Mouse (Mus musculus): ENCODE data around the gene Pcdh18. TPM values are rescaled to one million over a fixed set of nuclear protein-coding genes. Genes with fewer than 3 reads are reported as not detected.

Pcdh18 gene
- 14.5 and 17.8 TPM in 2 replicates for polyA plus RNA-seq (2012; rRNA removed)

DNA sequence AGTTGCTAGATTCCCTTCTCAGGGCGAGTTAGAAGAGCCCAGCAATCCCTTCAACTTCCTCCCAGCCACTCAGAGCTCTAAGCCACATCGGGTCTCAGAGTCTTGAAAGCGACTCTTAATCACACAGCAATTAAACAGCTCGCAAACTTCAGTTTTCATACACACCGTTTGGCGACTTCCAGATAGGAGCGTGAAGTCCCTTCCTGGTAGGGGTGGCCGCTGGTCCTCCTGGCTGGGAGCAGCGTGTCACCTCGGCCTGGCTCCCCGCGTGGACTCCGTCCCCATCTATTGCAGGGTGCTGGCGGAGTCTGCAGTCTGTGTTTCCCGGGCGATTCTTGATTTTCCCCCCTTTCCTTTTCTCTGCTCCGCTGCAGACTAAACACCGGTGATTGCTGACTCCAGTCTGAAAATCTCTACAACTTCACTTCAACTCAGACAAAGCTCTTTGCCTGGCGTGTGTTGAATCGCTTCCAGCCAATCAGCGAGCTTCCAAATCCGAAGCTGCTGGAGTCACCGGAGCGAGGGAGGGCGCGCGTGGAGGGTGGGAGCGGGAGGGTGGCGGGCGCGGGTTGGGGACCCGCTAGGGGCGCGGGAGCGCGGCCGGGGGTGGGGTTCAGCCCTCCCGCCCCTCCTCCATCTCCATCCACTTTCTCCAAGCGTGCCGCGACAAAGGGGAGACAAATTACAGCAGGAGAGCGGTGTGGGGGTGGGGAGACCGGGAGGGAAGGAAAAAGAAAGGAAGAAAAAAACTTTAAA is at the start of gene Pcdh18:
Gene Pcdh18 (minus strand): TSS at position 456 of the 756 bp plus-strand sequence.
- TF ChIP-seq CTCF (IDR thresholded peaks at IDR 0.05; ENCODE audit: insufficient read depth, low read length), result no peak
- 0 out of 2 replicates have a peak, but pooled peaks have one; percentile 18 for TF ChIP-seq POLR2A (IDR thresholded peaks at IDR 0.05; ENCODE audit: borderline replicate concordance, extremely low read depth, low read depth, low read length)
- peak; percentile 42 for DNase-seq
- H3K4me3 ChIP-seq (replicated peaks; ENCODE audit: extremely low read depth, low read depth, low read length), result peak within 1 kb of the TSS; percentile 47
- H3K4me1 ChIP-seq (ENCODE audit: control insufficient read depth, insufficient read depth, low read length), result peaks cover 2% of the 10 kb centered on the region; the same call in 1 of the 2 replicates
- WGBS, result 1% methylated on average over 43 of the region's 43 CpGs

- Histone ChIP-seq H3K4me1 (ENCODE audit: control insufficient read depth, insufficient read depth, low read length) (no peaks in the 10 kb centered on the region), H3K4me3 (replicated peaks; ENCODE audit: extremely low read depth, low read depth, low read length) (no peak overlapping the region)
- WGBS, result 36% methylated on average over 2 of the region's 2 CpGs
- TF ChIP-seq CTCF (IDR thresholded peaks at IDR 0.05; ENCODE audit: insufficient read depth, low read length) (no peak), POLR2A (IDR thresholded peaks at IDR 0.05; ENCODE audit: borderline replicate concordance, extremely low read depth, low read depth, low read length) (no peak)
- DNase-seq, result no peak
Observed at GRCm38 (mm10) chr3:49806823-49807222, 49.7 kb upstream of the Pcdh18 start.

- no peak overlapping the region for H3K4me3 ChIP-seq (replicated peaks; ENCODE audit: extremely low read depth, low read depth, low read length)
- no peak for TF ChIP-seq POLR2A (IDR thresholded peaks at IDR 0.05; ENCODE audit: borderline replicate concordance, extremely low read depth, low read depth, low read length)
- no peak for TF ChIP-seq CTCF (IDR thresholded peaks at IDR 0.05; ENCODE audit: insufficient read depth, low read length)
- H3K4me1 ChIP-seq (ENCODE audit: control insufficient read depth, insufficient read depth, low read length), result no peaks in the 10 kb centered on the region
- 79% methylated on average over 1 of the region's 1 CpGs for WGBS
- DNase-seq, result no peak
Observed at GRCm38 (mm10) chr3:49805511-49805910, 48.4 kb upstream of the Pcdh18 start.

DNA sequence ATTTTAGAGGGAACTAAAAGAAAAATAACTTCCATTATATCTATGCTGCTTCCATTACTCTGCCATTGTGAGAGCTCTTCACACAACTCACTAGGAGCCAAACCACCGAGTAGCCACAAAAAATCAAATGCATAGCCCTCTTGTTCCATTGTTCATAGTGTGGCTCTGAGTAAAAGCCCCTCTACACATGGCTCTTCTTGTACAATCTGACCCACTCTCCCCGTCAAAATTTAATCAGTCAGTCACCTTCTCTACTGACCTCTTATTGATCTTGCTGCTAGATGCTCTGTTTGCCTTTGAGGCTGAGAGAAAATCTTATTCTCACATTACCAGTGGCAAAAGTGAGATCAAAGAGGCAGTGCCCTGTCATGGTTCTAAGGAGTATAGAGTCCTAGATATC is 31.2 kb upstream of the Pcdh18 start:
- Histone ChIP-seq H3K4me3 (replicated peaks; ENCODE audit: extremely low read depth, low read depth, low read length) (no peak overlapping the region), H3K4me1 (ENCODE audit: control insufficient read depth, insufficient read depth, low read length) (no peaks in the 10 kb centered on the region)
- TF ChIP-seq POLR2A (IDR thresholded peaks at IDR 0.05; ENCODE audit: borderline replicate concordance, extremely low read depth, low read depth, low read length) (no peak), CTCF (IDR thresholded peaks at IDR 0.05; ENCODE audit: insufficient read depth, low read length) (no peak)
- 50% methylated on average over 2 of the region's 2 CpGs for WGBS
- DNase-seq, result no peak

DNA sequence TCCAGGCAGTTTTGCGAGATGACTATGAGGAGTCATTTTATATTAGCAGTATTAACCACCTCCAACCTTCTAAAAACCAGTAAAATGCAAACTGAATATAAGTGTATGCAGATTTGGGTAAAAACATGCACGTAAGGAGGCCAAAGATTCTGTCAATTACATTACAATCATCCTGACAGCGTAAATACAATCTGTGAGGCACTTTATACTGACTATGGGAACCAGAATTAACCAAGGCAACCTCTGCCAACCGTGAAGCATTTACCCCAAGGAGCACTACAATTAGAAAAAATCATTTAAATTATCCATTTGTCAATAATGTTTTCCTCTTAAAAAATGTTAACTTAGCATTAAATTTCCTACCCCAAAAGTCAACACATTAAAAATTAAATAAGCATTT is 30.6 kb upstream of the Pcdh18 start:
- TF ChIP-seq POLR2A (IDR thresholded peaks at IDR 0.05; ENCODE audit: borderline replicate concordance, extremely low read depth, low read depth, low read length) (no peak), CTCF (IDR thresholded peaks at IDR 0.05; ENCODE audit: insufficient read depth, low read length) (no peak)
- Histone ChIP-seq H3K4me3 (replicated peaks; ENCODE audit: extremely low read depth, low read depth, low read length) (no peak overlapping the region), H3K4me1 (ENCODE audit: control insufficient read depth, insufficient read depth, low read length) (no peaks in the 10 kb centered on the region)
- no peak for DNase-seq
- 81% methylated on average over 4 of the region's 4 CpGs for WGBS

DNA sequence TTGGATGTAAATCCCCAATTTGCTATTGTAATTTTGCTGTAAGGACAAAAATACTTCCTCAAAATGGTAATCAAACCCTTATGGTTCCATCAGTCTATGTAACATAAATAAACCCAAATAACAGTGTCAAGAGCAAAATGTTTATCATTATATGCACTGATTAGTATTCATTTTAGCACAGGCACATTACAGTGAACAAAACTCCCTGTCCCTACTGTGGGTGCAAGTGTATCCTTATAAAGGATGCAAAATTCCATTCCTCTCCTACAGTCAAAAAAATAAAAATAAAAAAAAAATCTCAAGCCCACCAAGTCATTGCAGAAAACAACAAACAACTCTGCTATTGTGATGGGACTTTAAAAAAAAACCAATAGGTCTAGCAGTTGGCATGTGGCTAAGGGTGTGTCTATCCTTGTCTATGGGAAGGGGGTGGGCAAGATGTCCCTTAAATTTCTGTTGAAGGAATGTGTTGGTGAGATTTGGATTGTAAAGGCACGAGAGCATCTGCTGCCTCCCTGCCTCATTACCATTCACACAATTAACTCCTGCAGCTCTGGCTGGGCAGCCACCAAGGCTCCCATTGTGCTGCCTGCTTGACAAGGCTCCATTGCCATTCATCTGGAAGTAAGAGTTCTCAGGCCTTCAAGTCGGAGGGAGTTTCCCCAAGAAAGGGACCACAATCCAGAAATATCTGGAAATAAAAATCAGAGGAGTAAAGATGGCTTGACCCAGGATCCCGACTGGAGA is 12.0 kb upstream of the Pcdh18 start:
- no peak for DNase-seq
- TF ChIP-seq CTCF (IDR thresholded peaks at IDR 0.05; ENCODE audit: insufficient read depth, low read length), result no peak
- no peak for TF ChIP-seq POLR2A (IDR thresholded peaks at IDR 0.05; ENCODE audit: borderline replicate concordance, extremely low read depth, low read depth, low read length)
- no peaks in the 10 kb centered on the region for H3K4me1 ChIP-seq (ENCODE audit: control insufficient read depth, insufficient read depth, low read length)
- 54% methylated on average over 3 of the region's 3 CpGs for WGBS
- no peak overlapping the region for H3K4me3 ChIP-seq (replicated peaks; ENCODE audit: extremely low read depth, low read depth, low read length)

GRCm38 (mm10) chr3:49762711-49763110 is 5.6 kb upstream of the Pcdh18 start:
- WGBS, result 75% methylated on average over 5 of the region's 5 CpGs
- Histone ChIP-seq H3K4me1 (ENCODE audit: control insufficient read depth, insufficient read depth, low read length) (no peaks in the 10 kb centered on the region), H3K4me3 (replicated peaks; ENCODE audit: extremely low read depth, low read depth, low read length) (no peak overlapping the region)
- no peak for DNase-seq
- TF ChIP-seq POLR2A (IDR thresholded peaks at IDR 0.05; ENCODE audit: borderline replicate concordance, extremely low read depth, low read depth, low read length), result no peak
- TF ChIP-seq CTCF (IDR thresholded peaks at IDR 0.05; ENCODE audit: insufficient read depth, low read length), result no peak

GRCm38 (mm10) chr3:49761971-49762370 is 4.8 kb upstream of the Pcdh18 start:
- no peak overlapping the region for H3K4me3 ChIP-seq (replicated peaks; ENCODE audit: extremely low read depth, low read depth, low read length)
- no peak for DNase-seq
- TF ChIP-seq POLR2A (IDR thresholded peaks at IDR 0.05; ENCODE audit: borderline replicate concordance, extremely low read depth, low read depth, low read length) (no peak), CTCF (IDR thresholded peaks at IDR 0.05; ENCODE audit: insufficient read depth, low read length) (no peak)
- H3K4me1 ChIP-seq (ENCODE audit: control insufficient read depth, insufficient read depth, low read length), result no peaks in the 10 kb centered on the region

GRCm38 (mm10) chr3:49757626-49758019 is 498 bp upstream of the Pcdh18 start:
- Histone ChIP-seq H3K4me3 (replicated peaks; ENCODE audit: extremely low read depth, low read depth, low read length) (peak overlapping the region; percentile 47), H3K4me1 (ENCODE audit: control insufficient read depth, insufficient read depth, low read length) (peaks cover 2% of the 10 kb centered on the region; the same call in 1 of the 2 replicates)
- no peak for TF ChIP-seq CTCF (IDR thresholded peaks at IDR 0.05; ENCODE audit: insufficient read depth, low read length)
- TF ChIP-seq POLR2A (IDR thresholded peaks at IDR 0.05; ENCODE audit: borderline replicate concordance, extremely low read depth, low read depth, low read length), result no peak
- DNase-seq, result no peak
- under 1% methylated on average over 6 of the region's 6 CpGs for WGBS

All from lung, adult 2 months (tissue).